Mouse (Mus musculus) retina, embryonic 14.5 days (tissue): ENCODE results near the gene Mvb12a.
A peak's percentile ranks its signal among the peaks of the same experiment; 100 is the strongest.

Experiments
- DNase-seq: peaks from one replicate; pipeline ENCODE4 v3.0.0-alpha.2; 2015; ENCODE audit warnings: low spot score

Gene Mvb12a

DNA sequence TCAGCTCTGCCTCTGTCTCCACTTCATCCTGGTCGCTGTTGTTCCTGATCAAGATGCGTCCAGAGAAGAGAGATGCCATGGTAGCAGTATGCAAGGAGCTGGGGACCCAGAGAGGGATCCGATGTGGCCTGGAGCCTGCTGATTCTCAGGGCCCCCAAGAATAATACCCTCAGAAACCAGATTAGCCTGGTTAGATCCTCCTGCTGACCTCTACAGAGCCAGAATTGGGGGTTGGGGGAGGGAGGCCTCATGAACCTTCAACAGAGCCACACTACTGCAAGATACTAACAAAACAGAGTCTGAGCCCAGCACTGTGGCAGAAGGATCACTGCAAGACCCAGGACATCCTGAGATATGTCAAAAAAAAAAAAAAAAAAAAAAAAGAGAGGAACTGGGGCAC lies 23.8 kb downstream of the Mvb12a start, which contains the start of gene Nxnl1:
Nxnl1 (minus strand) TSS at position 101 of the 400 bp plus-strand sequence.
- no peak for DNase-seq

DNA sequence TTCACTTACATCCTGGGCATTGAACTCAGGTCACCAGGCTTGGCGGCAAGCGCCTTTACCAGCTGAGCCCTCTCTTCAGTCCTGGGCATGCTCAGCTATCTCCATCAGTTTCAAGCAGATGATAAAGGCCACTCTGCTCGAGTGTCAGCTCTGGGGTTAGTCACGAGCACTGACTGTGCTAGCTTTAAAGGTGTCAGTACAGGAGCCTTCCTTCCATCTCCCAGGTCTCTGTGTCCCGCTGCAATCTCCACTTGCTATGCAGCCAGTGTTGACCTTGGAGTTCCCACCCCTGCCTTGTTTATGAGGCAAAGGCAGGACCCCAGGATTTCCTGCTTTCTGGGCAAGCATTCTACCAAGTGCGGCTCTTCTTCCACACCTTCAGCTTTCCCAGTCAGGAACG lies 24.9 kb downstream of the Mvb12a start:
- DNase-seq: no peak

DNA sequence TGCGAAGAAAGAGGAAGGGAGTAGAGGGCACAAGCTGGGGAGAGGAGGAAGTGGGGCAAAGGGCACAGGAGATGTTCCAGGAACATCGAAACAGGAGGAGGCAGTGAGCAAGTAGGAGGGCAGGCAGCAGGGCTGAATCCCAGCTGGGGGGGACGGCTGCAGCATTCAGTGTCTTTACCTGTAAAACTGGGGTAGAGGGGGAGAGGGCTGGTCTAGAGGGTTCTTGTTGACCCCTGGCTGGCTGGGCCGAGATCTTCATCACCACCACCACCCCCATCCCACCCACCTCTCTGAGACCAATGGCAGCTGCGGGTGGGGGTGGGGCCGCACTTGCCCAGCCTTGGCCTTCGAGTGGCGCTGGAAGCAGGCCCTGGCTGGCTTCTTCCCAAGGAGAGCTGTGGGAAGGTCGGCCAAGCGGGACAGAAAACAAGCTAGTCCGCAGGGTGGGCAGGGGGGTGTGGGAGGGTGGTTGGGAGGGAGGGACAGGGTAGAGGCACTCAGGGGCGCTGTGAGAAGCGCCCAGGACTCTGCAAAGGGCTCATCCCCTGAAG lies 25.7 kb downstream of the Mvb12a start, which contains the start of gene Slc27a1:
Slc27a1 (plus strand) TSS at position 496 of the 551 bp plus-strand sequence.
- DNase-seq: no peak

DNA sequence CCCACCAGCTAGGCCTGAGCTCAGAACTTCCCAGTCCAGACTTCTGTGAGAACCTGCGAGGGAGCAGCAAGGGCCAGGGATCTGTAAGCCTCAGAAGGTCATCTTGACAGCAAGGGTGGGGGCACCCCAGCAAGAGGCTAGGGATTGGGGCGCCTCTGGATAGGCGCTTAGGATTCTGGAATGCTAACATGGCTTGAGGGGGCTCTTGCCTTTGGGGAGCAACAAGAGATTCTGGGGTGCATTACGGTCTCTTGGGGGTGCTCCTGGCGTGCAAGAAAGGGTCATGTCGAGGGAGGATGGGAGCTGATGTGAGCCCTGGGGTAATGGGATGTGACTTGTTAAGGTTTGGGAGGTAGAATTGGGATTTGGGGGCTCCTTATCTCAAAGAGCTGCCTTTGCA lies 26.2 kb downstream of the Mvb12a start:
- no peak for DNase-seq

DNA sequence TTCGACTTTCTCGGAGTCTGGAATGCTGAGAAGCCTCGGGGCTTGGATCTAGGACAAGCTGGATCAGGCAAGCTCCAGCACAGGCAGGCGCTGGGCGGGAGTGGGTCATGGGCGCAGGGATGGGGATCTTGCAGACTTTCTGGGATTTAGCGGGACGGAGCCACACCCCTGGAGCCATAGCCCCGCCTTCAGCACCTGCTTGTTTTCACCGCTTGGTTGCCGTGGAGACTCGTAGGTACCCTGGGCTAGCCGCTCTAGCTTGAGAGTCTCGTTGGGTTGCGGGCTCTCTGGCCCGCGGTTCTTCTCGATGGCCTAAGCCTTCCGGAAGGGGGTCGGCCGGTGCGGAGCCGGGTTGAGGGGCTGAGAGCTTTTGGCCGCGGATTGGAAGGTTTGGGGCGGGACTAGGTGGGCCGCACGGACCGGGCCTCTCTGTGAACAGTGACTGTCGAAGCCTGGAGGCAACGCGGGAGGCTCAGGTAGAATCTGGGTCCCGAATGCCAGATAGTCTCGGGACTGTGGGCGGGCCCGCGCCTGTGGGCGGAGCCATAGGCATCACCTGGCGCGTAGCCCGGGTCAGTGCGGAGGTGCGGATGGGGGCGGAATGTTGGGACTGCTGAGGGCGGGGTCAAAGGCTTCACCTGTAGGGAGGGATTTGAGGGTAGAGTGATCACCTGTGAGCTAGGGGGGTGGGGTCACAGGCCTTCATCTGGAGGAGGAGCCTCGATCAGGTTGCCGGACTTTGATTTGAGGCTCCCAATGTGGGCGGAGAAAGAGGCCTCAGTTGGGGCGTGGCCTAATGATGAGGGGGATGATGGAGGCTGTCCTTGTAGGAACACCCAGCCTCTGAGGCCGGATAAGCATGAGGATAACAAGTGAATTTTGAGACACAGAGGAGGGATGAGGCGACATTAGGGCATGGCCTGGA lies 26.9 kb downstream of the Mvb12a start:
- peak; percentile 94 for DNase-seq

DNA sequence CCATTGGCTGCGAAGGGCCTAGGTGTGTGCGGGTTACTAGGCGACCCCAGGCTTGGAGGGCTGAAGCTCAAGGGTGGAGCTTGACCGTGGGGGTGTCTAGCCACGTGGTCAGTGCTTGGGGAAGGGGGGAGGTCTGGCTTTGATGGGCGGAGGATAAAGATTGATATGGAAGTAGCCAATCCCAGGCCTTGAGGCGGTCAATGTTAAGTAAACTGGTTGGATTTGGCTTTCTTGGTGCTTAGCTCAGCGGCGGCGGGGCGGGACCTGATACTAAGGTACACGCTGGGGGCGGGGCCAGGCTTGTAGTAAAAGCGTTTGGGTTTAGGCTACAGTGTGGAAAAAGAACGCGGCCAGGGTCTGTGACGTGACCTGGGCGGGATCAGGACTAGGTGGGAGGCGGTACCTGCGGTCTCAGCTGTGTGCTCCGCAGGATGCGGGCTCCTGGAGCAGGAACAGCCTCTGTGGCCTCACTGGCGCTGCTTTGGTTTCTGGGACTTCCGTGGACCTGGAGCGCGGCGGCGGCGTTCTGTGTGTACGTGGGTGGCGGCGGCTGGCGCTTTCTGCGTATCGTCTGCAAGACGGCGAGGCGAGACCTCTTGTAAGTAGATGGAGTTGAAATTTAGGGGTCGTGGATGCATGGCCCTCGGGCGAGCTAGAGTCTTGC lies 27.7 kb downstream of the Mvb12a start:
- DNase-seq: peak; percentile 96

DNA sequence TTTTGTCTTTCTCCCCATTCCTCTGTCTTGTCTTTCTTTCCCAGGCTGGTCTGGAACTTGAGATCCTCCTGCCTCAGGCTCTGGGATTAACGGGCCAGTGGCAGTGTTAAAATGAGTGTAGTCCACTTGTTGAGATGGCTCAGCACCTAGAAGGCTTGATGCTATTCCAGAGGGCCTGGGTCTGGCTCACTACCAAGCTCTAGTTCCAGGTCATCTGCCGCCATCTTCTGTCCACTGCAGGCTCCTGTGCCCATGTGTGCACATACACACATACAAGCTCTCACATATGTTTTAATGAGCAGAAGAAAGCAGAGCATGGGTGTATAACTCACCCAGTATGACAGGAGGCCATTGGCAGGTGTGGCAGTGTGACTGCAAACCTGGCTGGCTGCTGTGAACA lies 29.4 kb downstream of the Mvb12a start:
- no peak for DNase-seq

DNA sequence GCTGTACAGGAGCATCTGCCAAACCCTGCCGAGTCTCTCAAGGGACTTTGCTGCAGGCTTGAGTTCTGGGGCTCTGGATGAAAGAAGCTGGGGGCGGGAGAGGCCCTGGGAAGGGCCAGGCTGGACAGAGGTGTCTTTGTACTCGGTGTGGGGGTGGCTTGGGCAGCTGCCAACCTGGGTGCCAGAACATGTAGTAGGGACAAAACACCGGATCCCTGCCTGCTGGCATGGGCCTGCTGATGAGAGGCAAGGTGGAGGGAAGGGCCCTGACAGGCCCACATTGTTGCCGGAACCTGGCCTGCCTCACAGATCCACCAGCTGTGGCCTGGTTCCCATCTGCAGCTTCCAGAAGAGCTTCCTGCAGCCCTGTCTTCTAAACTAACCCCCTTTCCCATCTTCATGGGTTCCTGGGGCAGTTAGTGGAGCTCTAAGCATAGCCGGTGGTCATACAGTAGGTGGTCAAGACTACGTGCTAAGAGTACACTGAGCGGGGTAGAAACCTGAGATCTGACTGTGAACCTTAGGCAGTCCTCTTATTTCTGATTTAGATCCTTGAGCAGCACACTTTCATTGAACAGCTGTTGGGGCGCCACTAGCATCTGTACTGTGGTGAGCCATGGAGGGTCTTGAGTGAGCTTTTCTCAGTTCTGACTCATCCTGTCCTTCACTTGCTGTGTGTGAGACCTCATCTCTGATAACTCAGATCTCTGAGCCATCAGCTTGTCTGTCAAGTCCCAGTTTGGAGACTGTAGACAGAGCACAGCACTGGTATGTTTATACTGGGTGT lies 30.3 kb downstream of the Mvb12a start:
- DNase-seq: no peak

DNA sequence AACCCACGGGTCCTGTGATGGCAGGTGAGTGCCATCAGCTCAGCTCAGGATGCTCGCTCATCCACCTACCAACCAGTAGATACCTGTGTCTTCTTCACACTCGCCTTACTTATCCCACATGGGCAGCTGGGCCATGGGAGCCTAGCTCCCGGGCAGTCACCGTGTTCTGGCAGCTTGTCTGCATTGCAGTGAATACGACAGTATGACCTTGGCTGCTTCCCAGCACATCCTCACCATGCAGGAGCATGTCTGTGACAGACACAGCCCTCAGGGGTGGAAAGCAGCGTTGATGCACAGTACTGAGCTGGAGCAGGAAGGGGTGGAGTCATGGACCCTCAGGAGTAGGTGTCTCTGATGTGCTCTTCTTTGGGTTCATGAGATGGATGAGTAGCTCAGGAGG lies 31.7 kb downstream of the Mvb12a start:
- no peak for DNase-seq

DNA sequence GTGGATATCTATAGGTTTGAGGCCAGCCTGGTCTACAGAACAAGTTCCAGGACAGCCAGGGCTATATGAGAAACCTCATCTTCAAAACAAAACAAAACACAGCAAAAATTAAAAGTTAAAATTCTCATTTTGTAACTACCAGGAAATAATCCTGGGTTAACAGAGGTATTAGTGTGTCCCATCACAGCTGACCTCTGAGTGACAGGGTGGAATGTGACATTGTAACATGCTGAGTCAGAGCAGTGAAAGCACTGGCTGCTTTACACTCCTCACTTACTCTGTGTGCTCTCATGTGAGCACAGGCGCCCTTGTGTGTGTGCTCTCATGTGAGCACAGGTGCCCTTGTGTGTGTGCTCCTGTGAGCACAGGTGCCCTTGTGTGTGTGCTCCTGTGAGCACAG lies 32.3 kb downstream of the Mvb12a start:
- DNase-seq: no peak

DNA sequence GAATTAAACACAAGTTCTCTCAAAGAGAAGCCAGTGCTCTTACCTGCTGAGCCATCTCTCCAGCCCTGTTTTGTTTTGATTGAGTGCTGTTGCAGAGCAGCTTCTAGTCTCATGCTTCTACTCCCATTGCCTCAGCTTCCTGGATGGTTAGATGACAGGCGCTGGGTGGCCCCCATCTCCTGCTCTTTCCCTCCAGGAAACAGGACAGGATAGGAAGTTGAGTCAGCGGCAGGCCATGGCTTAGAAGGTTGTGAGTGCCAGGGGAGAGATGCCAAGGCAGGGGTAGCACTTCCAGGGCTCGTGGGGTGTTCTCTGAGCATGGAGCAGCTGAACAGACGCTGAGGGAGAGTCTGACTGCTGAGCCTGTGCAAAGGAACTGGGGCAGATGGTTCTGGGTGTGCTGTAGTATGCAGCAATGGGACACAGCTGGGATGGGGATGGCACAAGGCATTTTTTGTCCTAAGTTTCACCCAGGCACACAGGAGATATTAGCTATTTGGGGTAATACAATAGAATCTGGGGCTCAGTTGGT lies 35.2 kb downstream of the Mvb12a start:
- DNase-seq: no peak

DNA sequence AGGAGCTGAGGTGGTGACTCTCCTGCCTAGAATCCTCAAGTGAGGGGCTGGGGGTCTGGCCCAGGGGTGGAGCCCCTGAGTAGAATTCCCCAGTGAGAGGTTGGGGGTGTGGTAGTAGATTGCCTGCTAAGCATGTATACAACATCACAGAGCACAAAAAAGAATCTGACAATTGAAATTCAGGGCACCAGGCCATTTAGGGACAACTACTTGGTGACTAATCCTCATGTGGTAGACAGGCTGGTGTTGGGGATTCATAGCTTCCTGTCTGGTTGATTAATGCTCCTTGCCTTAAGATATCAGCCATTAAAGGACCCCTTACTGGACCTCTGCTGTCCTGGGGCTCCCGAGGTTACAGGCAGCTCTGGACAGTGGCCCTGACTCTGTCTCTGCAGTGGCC lies 36.3 kb downstream of the Mvb12a start:
- no peak for DNase-seq

DNA sequence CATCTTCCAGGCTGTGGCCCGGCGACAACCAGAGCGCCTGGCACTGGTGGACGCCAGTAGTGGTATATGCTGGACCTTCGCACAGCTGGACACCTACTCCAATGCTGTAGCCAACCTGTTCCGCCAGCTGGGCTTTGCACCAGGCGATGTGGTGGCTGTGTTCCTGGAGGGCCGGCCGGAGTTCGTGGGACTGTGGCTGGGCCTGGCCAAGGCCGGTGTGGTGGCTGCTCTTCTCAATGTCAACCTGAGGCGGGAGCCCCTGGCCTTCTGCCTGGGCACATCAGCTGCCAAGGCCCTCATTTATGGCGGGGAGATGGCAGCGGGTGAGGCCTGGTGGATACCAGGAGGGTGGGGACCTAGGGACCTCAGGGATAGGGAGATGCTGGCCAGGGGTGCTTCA lies 36.8 kb downstream of the Mvb12a start:
- no peak for DNase-seq

DNA sequence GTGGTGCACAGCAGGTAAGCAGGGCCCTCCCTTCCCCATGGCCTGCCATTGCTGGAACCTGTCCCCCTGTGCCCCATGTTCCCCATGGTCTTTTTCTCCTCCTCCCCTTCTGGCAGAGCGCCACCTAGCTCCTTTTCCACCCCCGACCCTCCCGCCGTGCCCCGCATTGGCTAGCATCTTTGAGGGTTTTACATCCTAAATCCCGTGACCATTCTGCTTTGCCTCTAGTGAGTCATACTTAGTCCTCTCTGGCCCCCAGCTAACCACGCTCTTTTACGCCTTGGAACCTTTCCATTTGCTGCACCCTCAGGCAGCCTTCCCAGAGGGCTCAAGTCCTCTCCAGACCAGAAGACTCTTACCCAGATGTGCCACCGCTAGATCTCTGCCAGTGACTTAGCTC lies 37.5 kb downstream of the Mvb12a start:
- DNase-seq: no peak

DNA sequence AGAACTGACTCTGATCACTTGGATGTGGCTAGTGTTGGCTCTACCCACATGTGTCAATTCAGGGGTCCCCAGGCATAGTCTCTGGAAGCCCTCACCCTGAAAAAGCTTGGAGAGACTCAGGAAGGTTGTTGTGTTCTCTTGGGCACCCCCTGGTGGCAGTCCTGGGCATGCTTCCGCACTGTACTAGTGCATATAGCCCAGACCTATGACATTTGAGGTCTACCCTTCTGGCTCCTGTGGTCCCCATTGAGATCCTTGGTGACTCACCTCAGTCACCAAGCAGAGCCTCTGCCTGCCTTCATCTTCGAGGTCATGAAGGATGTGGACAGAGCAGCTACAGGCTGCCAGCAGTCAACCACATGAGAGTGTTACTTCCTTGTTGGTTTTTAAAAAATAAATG lies 44.2 kb downstream of the Mvb12a start:
- DNase-seq: peak; percentile 47

DNA sequence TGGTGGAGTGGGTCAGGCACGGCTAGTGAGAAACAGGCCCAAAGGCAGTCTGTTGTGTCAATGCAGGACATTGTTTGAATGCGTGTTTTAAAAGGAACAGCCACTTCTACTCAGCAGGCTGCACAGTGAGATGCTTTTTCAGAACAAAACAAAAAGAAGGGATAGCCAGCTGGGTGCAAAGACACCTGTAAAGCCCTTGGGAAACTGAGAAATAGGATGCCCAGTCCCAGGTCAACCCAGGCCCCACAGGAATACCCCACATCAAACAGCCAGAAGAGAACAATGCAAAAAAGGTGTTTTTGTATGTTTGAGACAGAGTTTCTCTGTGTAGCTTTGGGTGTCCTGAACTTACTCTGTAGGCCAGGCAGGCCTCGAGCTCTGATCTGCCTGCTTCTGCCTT lies 46.0 kb downstream of the Mvb12a start:
- no peak for DNase-seq

DNA sequence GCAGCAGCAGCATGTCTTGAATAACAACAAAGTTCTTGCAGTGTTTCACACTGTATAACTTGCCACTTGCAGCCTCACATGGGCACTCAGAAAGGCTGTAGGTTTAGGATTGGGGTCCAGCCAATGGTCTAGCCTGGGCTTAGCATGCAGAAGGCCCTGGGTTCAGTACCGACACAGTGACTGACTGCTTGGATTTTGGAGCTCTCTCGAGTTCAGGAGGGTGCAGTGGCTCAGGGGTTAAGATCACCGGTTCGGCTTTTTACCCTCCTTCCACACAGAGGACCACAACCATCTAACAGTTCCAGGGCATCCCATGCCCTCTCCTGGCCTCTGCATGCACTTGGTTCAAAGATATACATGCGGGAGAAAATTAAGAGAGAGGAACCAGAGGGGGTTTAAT lies 48.3 kb downstream of the Mvb12a start:
- DNase-seq: no peak

DNA sequence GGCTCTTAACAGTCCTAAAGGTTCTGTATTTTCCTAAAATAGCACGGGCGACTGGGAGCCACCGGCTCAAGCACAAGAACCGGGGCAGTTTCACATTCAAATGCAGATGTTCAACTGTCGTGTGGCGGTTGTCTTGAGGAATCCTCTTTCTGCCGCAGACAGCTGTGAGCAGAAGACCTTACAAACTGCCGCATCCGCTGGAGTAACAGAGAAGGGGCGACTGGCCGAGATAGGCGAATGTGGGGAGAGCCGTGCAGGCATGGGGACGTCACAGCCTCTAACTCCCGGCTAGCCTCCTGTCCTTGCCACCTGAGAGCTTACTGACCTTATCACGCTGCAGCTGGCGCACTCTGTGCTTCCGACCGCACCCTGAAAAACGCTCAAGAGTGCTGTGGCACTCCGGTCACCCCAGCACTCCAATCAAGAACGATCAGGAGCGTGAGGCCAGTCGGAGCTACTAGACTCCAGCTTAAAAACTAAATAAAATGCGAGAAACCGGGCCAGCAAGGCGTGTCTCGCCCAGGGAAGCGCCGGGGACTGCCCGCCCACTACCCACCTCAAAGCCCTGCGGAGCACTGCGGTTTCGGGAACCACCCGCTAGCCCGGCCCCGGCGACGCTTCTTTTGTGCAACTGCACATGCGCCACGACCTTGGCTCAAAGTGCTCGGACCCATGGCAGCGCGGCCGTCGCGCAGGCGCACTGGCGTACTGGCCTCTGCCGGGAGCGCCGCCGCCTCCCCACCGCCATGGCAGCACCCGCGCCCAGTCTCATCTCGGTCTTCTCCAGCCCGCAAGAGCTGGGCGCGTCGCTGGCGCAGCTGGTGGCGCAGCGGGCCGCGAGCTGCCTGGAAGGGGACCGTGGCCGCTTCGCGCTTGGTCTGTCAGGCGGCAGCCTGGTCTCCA lies 49.0 kb downstream of the Mvb12a start, which contains the start of gene Pgls:
Pgls (plus strand) TSS at position 706 of the 903 bp plus-strand sequence.
- peak; percentile 97 for DNase-seq

DNA sequence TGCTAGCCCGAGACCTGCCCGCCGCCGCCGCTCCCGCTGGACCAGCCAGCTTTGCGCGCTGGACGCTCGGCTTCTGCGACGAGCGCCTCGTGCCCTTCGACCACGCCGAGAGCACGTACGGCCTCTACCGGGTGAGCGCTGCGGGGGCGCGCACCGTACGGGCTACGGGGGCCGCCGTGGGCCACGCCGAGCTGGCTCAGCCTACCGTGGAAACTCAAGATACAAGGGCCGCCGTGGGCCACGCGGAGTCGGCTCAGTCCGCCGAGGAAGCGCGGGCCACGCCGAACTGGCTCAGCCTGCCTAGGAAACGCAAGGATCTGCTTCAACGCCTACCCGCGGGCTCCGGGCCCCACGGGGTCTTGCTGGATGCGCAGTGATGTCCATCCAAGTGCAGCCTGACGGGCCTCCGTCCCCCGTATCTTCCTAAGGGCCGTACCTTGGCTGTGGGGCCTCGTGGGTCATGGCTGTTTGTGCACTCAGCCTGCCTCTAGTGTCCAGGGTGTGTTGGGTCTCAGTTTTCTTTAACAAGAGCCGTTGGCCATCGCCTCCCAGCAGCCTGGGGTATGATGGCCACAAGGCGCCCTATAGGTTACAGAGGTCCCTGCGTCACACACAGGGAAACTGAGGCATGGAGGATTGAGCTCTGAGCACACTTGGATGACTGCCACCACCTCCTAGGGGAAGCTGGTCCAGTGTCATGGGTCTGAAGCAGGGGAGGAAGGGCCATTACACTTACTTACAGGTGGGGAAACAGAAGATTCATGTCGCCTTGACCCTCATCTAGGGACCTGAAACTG lies 49.9 kb downstream of the Mvb12a start:
- no peak for DNase-seq
